Mouse (Mus musculus): ENCODE results near the gene U2af1. TPM values are rescaled to one million over a fixed set of nuclear protein-coding genes. Genes with fewer than 3 reads are reported as not detected.
"Not testable (repeated sequence)": the region's sequence is repeated elsewhere in the genome, so short reads cannot be mapped to it uniquely, and the experiment has no call there.

The U2af1 gene
- polyA plus RNA-seq (2016; fragmentation: Nextera tagmentation; extraction: Ambion mirVana): 379 and 385 TPM in 2 replicates

- Histone ChIP-seq H3K9me3 (no peaks in the 10 kb centered on the region), H3K36me3 (replicated peaks) (peaks cover 21% of the 10 kb centered on the region), H3K27ac (peak within 1 kb of the TSS; percentile 88), H3K4me3 (replicated peaks) (peak within 1 kb of the TSS; percentile 98), H3K4me1 (peaks cover 22% of the 10 kb centered on the region), H3K4me2 (peak within 1 kb of the TSS; percentile 79), H3K27me3 (no peaks in the 10 kb centered on the region), H3K9ac (peak within 1 kb of the TSS; percentile 95)
- ATAC-seq (ENCODE audit: low FRiP score): peak; percentile 98
- WGBS: under 1% methylated on average over 68 of the region's 77 CpGs
These were observed at the start of gene U2af1 for GRCm38 (mm10) chr17:31658468-31659185. Gene U2af1, minus strand, starts transcription at chr17:31658892.

- H3K27ac ChIP-seq: no peak overlapping the region
- H3K9me3 ChIP-seq: no peaks in the 10 kb centered on the region
- H3K4me3 ChIP-seq (replicated peaks): no peak overlapping the region
- H3K4me1 ChIP-seq: 0 out of 2 replicates have a peak, but pooled peaks cover 9% of the 10 kb centered on the region
- no peaks in the 10 kb centered on the region for H3K36me3 ChIP-seq (replicated peaks)
- H3K9ac ChIP-seq: no peak overlapping the region
- no peak for ATAC-seq (ENCODE audit: low FRiP score)
- H3K27me3 ChIP-seq: no peaks in the 10 kb centered on the region; the same call in 1 of the 2 replicates
- 75% methylated on average over 20 of the region's 20 CpGs for WGBS
- no peak overlapping the region for H3K4me2 ChIP-seq
These were observed 46.8 kb upstream of the U2af1 start for GRCm38 (mm10) chr17:31705271-31706020.

GRCm38 (mm10) chr17:31703276-31703980 is 44.7 kb upstream of the U2af1 start:
- Histone ChIP-seq H3K9ac (no peak overlapping the region), H3K4me2 (no peak overlapping the region), H3K36me3 (replicated peaks) (no peaks in the 10 kb centered on the region), H3K4me3 (replicated peaks) (no peak overlapping the region), H3K9me3 (no peaks in the 10 kb centered on the region), H3K4me1 (peaks cover 6% of the 10 kb centered on the region), H3K27me3 (no peaks in the 10 kb centered on the region; the same call in 1 of the 2 replicates), H3K27ac (no peak overlapping the region)
- 79% methylated on average over 6 of the region's 6 CpGs for WGBS
- no peak for ATAC-seq (ENCODE audit: low FRiP score)

- H3K4me2 ChIP-seq: no peak overlapping the region
- H3K9me3 ChIP-seq: no peaks in the 10 kb centered on the region
- no peaks in the 10 kb centered on the region for H3K36me3 ChIP-seq (replicated peaks)
- 0 out of 2 replicates have a peak, but pooled peaks have one; percentile 44 for ATAC-seq (ENCODE audit: low FRiP score)
- H3K4me1 ChIP-seq: peaks cover 20% of the 10 kb centered on the region
- no peak overlapping the region for H3K4me3 ChIP-seq (replicated peaks)
- WGBS: 58% methylated on average over 11 of the region's 11 CpGs
- no peaks in the 10 kb centered on the region for H3K27me3 ChIP-seq
- peak overlapping the region; percentile 63 for H3K27ac ChIP-seq
- H3K9ac ChIP-seq: peak overlapping the region; percentile 21; the same call in 1 of the 2 replicates
These were observed 39.7 kb upstream of the U2af1 start for GRCm38 (mm10) chr17:31698347-31698746.

- not testable (repeated sequence) for H3K27me3 ChIP-seq; H3K4me3 ChIP-seq (replicated peaks); H3K4me2 ChIP-seq; H3K27ac ChIP-seq; ATAC-seq (ENCODE audit: low FRiP score); H3K36me3 ChIP-seq (replicated peaks); H3K9ac ChIP-seq; H3K9me3 ChIP-seq
- H3K4me1 ChIP-seq: peaks cover 26% of the 10 kb centered on the region
- 86% methylated on average over 7 of the region's 7 CpGs for WGBS
These were observed 36.7 kb upstream of the U2af1 start for GRCm38 (mm10) chr17:31695356-31695755.

- H3K4me1 ChIP-seq: peaks cover 26% of the 10 kb centered on the region
- H3K4me3 ChIP-seq (replicated peaks): no peak overlapping the region
- no peak overlapping the region for H3K4me2 ChIP-seq
- WGBS: 88% methylated on average over 1 of the region's 1 CpGs
- no peak overlapping the region for H3K27ac ChIP-seq
- no peaks in the 10 kb centered on the region for H3K9me3 ChIP-seq
- no peak for ATAC-seq (ENCODE audit: low FRiP score)
- H3K27me3 ChIP-seq: no peaks in the 10 kb centered on the region
- no peak overlapping the region for H3K9ac ChIP-seq
- H3K36me3 ChIP-seq (replicated peaks): no peaks in the 10 kb centered on the region
These were observed 36.3 kb upstream of the U2af1 start for GRCm38 (mm10) chr17:31694949-31695348.

GRCm38 (mm10) chr17:31694023-31694376 is 35.3 kb upstream of the U2af1 start:
- H3K4me1 ChIP-seq: peaks cover 26% of the 10 kb centered on the region
- H3K4me3 ChIP-seq (replicated peaks): no peak overlapping the region
- H3K36me3 ChIP-seq (replicated peaks): no peaks in the 10 kb centered on the region
- peak overlapping the region; percentile 48; the same call in 1 of the 2 replicates for H3K4me2 ChIP-seq
- H3K27me3 ChIP-seq: no peaks in the 10 kb centered on the region
- 71% methylated on average over 7 of the region's 7 CpGs for WGBS
- peak; percentile 51; the same call in 1 of the 2 replicates for ATAC-seq (ENCODE audit: low FRiP score)
- H3K9me3 ChIP-seq: no peaks in the 10 kb centered on the region
- no peak overlapping the region for H3K9ac ChIP-seq
- 0 out of 2 replicates have a peak overlapping the region, but pooled peaks have one; percentile 25 for H3K27ac ChIP-seq

- ATAC-seq (ENCODE audit: low FRiP score): peak; percentile 83
- H3K4me1 ChIP-seq: peaks cover 21% of the 10 kb centered on the region
- no peak overlapping the region for H3K9ac ChIP-seq
- peak overlapping the region; percentile 21 for H3K4me3 ChIP-seq (replicated peaks)
- 4% methylated on average over 20 of the region's 20 CpGs for WGBS
- no peak overlapping the region for H3K27ac ChIP-seq
- H3K27me3 ChIP-seq: no peaks in the 10 kb centered on the region
- H3K36me3 ChIP-seq (replicated peaks): no peaks in the 10 kb centered on the region
- no peaks in the 10 kb centered on the region for H3K9me3 ChIP-seq
- H3K4me2 ChIP-seq: peak overlapping the region; percentile 48
These were observed 34.8 kb upstream of the U2af1 start for GRCm38 (mm10) chr17:31693330-31694022.

- Histone ChIP-seq H3K36me3 (replicated peaks) (no peaks in the 10 kb centered on the region), H3K4me2 (peak overlapping the region; percentile 48; the same call in 1 of the 2 replicates), H3K27ac (no peak overlapping the region), H3K27me3 (no peaks in the 10 kb centered on the region; the same call in 1 of the 2 replicates), H3K9me3 (no peaks in the 10 kb centered on the region), H3K4me1 (peaks cover 16% of the 10 kb centered on the region), H3K9ac (no peak overlapping the region), H3K4me3 (replicated peaks) (no peak overlapping the region; the same call in 1 of the 2 replicates)
- WGBS: 41% methylated on average over 5 of the region's 5 CpGs
- peak; percentile 21 for ATAC-seq (ENCODE audit: low FRiP score)
These were observed 34.2 kb upstream of the U2af1 start for GRCm38 (mm10) chr17:31692918-31693317.

GRCm38 (mm10) chr17:31689606-31690005 is 30.9 kb upstream of the U2af1 start:
- Histone ChIP-seq H3K27me3 (no peaks in the 10 kb centered on the region; the same call in 1 of the 2 replicates), H3K9ac (no peak overlapping the region), H3K4me1 (peaks cover 25% of the 10 kb centered on the region), H3K4me2 (no peak overlapping the region), H3K36me3 (replicated peaks) (no peaks in the 10 kb centered on the region), H3K27ac (no peak overlapping the region), H3K9me3 (no peaks in the 10 kb centered on the region), H3K4me3 (replicated peaks) (no peak overlapping the region)
- 76% methylated on average over 1 of the region's 1 CpGs for WGBS
- no peak for ATAC-seq (ENCODE audit: low FRiP score)

GRCm38 (mm10) chr17:31688112-31688511 is 29.4 kb upstream of the U2af1 start:
- H3K27me3 ChIP-seq: peaks cover under 1% of the 10 kb centered on the region; the same call in 1 of the 2 replicates
- WGBS: 85% methylated on average over 9 of the region's 9 CpGs
- no peak for ATAC-seq (ENCODE audit: low FRiP score)
- no peak overlapping the region for H3K9ac ChIP-seq
- H3K4me2 ChIP-seq: no peak overlapping the region
- H3K4me3 ChIP-seq (replicated peaks): no peak overlapping the region
- H3K4me1 ChIP-seq: peaks cover 12% of the 10 kb centered on the region
- no peak overlapping the region for H3K27ac ChIP-seq
- H3K36me3 ChIP-seq (replicated peaks): no peaks in the 10 kb centered on the region
- no peaks in the 10 kb centered on the region for H3K9me3 ChIP-seq

All from forebrain, embryonic 12.5 days (tissue).